Mouse (Mus musculus) ES-Bruce4 (cell line): ENCODE measurements around the gene Car5b. TPM values are rescaled to one million over a fixed set of nuclear protein-coding genes. Genes with fewer than 3 reads are reported as not detected.

Experiments
- H3K27ac ChIP-seq: 2 replicates; pipeline ENCODE4 v1.5.1; 2012; ENCODE audit warnings: low read length, inconsistent platforms; ENCODE audit not compliant: insufficient read depth
- H3K27me3 ChIP-seq: 2 replicates; pipeline ENCODE4 v1.6.1; 2012; ENCODE audit warnings: mild to moderate bottlenecking, low read length, inconsistent platforms; ENCODE audit not compliant: control insufficient read depth, poor library complexity, insufficient read depth, severe bottlenecking
- H3K36me3 ChIP-seq: 2 replicates; pipeline ENCODE4 v1.6.1; 2012; ENCODE audit warnings: inconsistent platforms, mild to moderate bottlenecking, low read length, moderate library complexity; ENCODE audit not compliant: control insufficient read depth, poor library complexity, insufficient read depth, severe bottlenecking
- H3K4me1 ChIP-seq: one replicate; pipeline ENCODE4 v1.8.1; 2011; ENCODE audit warnings: low read length; ENCODE audit not compliant: control insufficient read depth, insufficient read depth
- H3K4me3 ChIP-seq: 2 replicates; pipeline ENCODE4 v1.5.1; 2011; ENCODE audit warnings: low read depth, mild to moderate bottlenecking, low read length
- H3K9ac ChIP-seq: 2 replicates; pipeline ENCODE4 v1.6.1; 2012; ENCODE audit warnings: low read depth, mild to moderate bottlenecking, inconsistent platforms; ENCODE audit not compliant: poor library complexity, severe bottlenecking
- H3K9me3 ChIP-seq: replicated peaks from 2 replicates; pipeline ENCODE4 v1.6.1; 2012; ENCODE audit warnings: mild to moderate bottlenecking, low read length, inconsistent platforms; ENCODE audit not compliant: control insufficient read depth, poor library complexity, insufficient read depth, severe bottlenecking
- CTCF ChIP-seq: IDR thresholded peaks from one replicate; pipeline ENCODE4 v1.8.1; 2011; ENCODE audit warnings: low read depth, low read length
- EP300 ChIP-seq: IDR thresholded peaks from 2 replicates; pipeline ENCODE4 v1.6.1; 2011; ENCODE audit warnings: low read depth, low read length; ENCODE audit not compliant: insufficient read depth
- POLR2A ChIP-seq: IDR thresholded peaks from one replicate; pipeline ENCODE4 v1.8.1; 2011; ENCODE audit warnings: low read length; ENCODE audit not compliant: insufficient read depth
- polyA plus RNA-seq: library from polyadenylated mRNA; stranded (reverse); fragments of >200 nt; gene quantifications from 2 replicates; pipeline ENCODE4 v1.2.4, GENCODE M21; 2011; ENCODE audit warnings: low read depth; ENCODE audit not compliant: missing spikeins, insufficient read depth, insufficient read length

Car5b gene
- polyA plus RNA-seq, 1 experiment, result 4.5 TPM

- TF ChIP-seq EP300, result no peak
- no peak for TF ChIP-seq CTCF
- TF ChIP-seq POLR2A, result no peak
- Histone ChIP-seq H3K4me1 (no peaks in the 10 kb centered on the region), H3K9me3 (no peaks in the 10 kb centered on the region), H3K27me3 (no peaks in the 10 kb centered on the region), H3K36me3 (no peaks in the 10 kb centered on the region), H3K27ac (no peak overlapping the region), H3K4me3 (no peak overlapping the region), H3K9ac (no peak overlapping the region)
These were observed 27.9 kb upstream of the Car5b start for GRCm38 (mm10) chrX:164055726-164056125.

DNA sequence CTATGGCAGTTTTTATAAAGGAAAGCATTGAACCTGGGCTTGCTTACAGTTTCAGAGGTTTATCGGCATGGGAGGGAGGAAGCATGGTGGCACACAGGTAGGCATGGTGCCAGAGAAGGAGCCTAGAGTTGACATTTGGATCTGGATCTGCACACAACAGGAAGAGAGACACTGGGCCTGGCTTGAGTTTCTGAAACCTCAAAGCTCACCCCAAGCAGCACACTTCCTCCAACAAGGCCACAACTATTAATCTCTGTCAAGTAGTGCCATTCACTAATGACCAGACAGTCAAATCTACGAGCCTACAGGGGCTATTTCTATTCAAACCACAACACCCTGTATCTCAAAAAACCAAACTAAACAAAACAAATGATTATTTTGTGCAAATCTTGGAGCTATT, 18.9 kb upstream of the Car5b start:
- Histone ChIP-seq H3K9ac (no peak overlapping the region), H3K4me3 (no peak overlapping the region), H3K27me3 (no peaks in the 10 kb centered on the region), H3K27ac (no peak overlapping the region; the same call in 1 of the 2 replicates), H3K9me3 (no peaks in the 10 kb centered on the region), H3K36me3 (no peaks in the 10 kb centered on the region), H3K4me1 (no peaks in the 10 kb centered on the region)
- TF ChIP-seq CTCF (no peak), EP300 (no peak), POLR2A (no peak)

DNA sequence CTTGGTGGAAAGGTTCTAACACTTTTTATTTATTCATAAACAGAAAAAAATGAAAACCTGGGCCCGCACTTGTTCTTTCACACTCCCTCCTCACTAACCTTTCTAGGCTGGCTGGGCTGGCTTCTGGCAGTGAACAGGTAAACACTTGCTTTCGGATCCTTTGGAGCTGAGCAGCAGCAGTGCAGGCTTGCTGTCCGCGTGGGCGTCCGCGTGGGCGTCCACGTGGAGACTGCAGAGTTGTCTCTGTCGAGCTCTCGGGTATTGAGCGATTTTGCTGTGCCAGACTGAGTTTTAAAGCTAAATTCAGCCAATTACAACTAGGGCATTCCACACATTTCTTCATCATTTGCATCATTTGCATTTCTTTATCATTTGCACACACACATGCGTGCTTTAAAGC, 14.3 kb upstream of the Car5b start:
- no peak overlapping the region for H3K27ac ChIP-seq
- TF ChIP-seq POLR2A, result no peak
- H3K4me3 ChIP-seq, result no peak overlapping the region
- H3K27me3 ChIP-seq, result no peaks in the 10 kb centered on the region
- no peaks in the 10 kb centered on the region for H3K9me3 ChIP-seq
- H3K9ac ChIP-seq, result no peak overlapping the region
- no peaks in the 10 kb centered on the region for H3K36me3 ChIP-seq
- H3K4me1 ChIP-seq, result no peaks in the 10 kb centered on the region

DNA sequence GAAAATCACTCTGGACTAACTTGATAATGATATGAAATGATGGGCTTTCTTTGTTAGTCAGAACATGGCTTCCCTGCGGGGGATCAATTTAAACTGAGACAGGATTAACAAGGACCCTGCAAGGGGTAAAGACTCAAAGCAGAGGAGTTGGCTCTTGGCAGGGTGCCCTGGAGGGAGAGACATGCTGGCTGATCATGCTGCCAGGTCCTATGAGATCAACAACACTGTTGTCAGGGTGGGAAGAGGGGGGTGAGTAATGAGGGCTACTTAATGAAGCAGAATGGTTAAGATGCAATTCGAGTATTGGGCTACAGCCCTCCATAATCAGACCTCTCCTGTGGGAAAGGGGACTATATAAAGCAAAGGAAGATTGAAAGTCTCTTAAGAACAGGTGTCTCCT, 11.1 kb upstream of the Car5b start:
- no peaks in the 10 kb centered on the region for H3K4me1 ChIP-seq
- H3K27ac ChIP-seq, result no peak overlapping the region
- no peak overlapping the region for H3K4me3 ChIP-seq
- H3K9me3 ChIP-seq, result no peaks in the 10 kb centered on the region
- H3K36me3 ChIP-seq, result no peaks in the 10 kb centered on the region
- no peaks in the 10 kb centered on the region for H3K27me3 ChIP-seq
- TF ChIP-seq EP300 (no peak), POLR2A (no peak), CTCF (no peak)
- no peak overlapping the region for H3K9ac ChIP-seq

DNA sequence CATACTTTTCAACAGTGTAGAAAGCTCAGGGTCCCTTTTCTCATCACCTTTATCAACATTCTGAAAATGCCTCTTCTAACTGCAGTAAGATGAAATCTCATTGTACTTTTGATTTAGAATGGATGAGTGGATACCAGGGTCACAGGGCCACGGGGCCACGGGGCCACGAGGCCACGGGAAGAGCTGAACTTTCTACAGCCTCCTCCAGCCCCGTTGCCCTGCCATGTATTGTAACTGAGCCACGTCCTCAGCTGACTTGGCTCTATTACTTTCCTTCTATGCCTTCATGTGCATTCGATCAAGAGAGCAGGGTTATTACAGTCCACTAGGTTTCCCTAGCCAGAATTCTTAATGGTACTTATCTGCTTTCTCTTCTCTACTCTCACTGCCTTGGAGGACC, 8.1 kb upstream of the Car5b start:
- Histone ChIP-seq H3K9ac (no peak overlapping the region), H3K36me3 (no peaks in the 10 kb centered on the region), H3K4me1 (no peaks in the 10 kb centered on the region), H3K27ac (no peak overlapping the region), H3K4me3 (no peak overlapping the region), H3K27me3 (no peaks in the 10 kb centered on the region), H3K9me3 (no peaks in the 10 kb centered on the region)
- no peak for TF ChIP-seq CTCF
- TF ChIP-seq POLR2A, result no peak

DNA sequence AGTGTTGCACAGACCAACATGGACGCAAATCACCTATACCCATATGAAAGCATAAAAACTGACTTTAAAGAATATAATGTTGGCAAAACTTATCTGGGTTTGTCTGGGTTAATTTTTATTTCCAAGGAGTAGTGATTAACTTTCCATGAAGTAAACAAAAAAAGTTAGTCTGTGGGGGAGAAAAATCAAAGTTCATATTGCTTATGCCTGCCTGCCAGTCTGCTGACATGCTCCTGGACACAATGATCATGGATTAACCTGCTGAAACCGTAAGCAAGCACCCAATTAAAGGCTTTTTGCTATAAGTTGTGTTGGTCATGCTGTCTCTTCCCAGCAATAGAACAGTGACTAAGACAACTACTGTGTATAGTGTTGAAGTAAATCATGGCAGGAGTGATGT, 7.6 kb upstream of the Car5b start:
- H3K4me3 ChIP-seq, result no peak overlapping the region
- H3K4me1 ChIP-seq, result no peaks in the 10 kb centered on the region
- H3K27me3 ChIP-seq, result no peaks in the 10 kb centered on the region
- H3K27ac ChIP-seq, result no peak overlapping the region
- H3K9ac ChIP-seq, result no peak overlapping the region
- TF ChIP-seq EP300, result no peak
- TF ChIP-seq POLR2A, result no peak
- TF ChIP-seq CTCF, result no peak
- H3K36me3 ChIP-seq, result no peaks in the 10 kb centered on the region
- H3K9me3 ChIP-seq, result no peaks in the 10 kb centered on the region

DNA sequence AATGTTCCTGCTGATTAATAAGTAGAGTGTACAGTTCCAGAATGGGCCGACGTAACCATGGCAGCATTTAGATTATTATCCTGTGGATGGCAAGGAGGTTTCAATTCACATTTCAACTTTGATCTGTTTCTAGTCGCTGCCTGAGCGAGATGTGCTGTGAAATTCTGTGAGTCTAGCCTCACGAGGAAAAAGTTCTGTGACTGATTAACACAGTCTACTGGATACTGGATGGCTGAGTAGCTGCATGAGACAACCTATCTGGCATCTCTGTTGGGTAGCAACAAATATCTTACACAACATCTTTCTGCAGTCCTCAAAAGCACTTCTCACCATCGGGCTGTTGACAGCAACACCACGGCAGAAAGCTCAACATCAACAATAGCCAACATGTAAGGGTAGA, 4.7 kb upstream of the Car5b start:
- TF ChIP-seq EP300, result no peak
- no peak for TF ChIP-seq CTCF
- no peak for TF ChIP-seq POLR2A
- H3K27me3 ChIP-seq, result no peaks in the 10 kb centered on the region
- no peak overlapping the region for H3K27ac ChIP-seq
- no peak overlapping the region for H3K4me3 ChIP-seq
- H3K36me3 ChIP-seq, result no peaks in the 10 kb centered on the region
- H3K4me1 ChIP-seq, result no peaks in the 10 kb centered on the region
- no peak overlapping the region for H3K9ac ChIP-seq
- no peaks in the 10 kb centered on the region for H3K9me3 ChIP-seq
